Comparison of ENCODE assay signal across 11 mouse cellular contexts in the genomic region with DNA sequence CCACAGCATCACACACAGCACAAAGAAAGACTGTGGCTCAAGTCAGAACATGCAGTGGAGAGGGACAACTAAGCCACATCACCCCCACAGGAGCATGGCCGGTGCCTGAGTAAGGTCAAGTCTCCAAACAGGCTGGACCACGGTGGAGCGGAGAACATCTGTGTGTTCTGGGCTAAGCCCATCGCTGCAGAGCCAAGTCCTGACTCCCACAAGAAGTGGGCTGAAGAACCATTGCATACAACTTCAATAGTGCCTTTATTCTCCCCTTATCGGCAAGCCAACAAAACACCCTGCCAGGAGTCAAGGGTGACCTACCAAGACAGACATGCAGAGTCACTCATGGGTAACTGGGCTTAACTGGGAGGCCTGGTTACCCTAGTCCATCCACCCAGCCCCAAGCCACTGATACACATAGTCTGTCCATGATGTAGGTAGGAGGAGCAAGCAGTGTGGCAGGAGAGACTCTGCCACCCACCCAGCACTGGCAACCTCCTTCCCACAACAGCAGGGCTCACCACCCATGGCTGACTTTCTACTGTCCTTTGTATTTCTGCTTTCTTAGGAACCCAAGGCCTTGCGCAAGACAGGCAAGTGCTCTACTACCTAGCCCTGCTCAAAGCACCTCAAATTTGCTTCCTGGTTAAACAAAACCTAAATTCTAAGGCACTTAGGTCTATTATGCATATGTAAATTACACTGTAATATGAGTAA. TPM values are rescaled to one million over a fixed set of nuclear protein-coding genes. Genes with fewer than 3 reads are reported as not detected.
DNase-seq lines count a peak whose midpoint lies in the region; ATAC-seq and TF ChIP-seq lines count a peak whose summit lies in the region.
"Had no signal": no experiment of that assay in that cellular context is flagged by ENCODE, and none has a peak within 500 bp of the region (broad histone marks: within the 10 kb centered on the region; RNA-seq: fewer than 3 reads in every experiment).

No protein-coding gene starts in this region.

- H3K27ac ChIP-seq in kidney, embryonic 16.5 days (ENCODE audit: low read length), result peak overlapping the region; percentile 77
- H3K27ac ChIP-seq in ES-E14 (ENCODE audit: insufficient read depth, low read depth, low read length, poor library complexity, severe bottlenecking), result peak overlapping the region; percentile 11; the same call in 1 of the 2 replicates
- H3K27ac ChIP-seq in brown adipose tissue, adult 24 weeks (replicated peaks; ENCODE audit: low read depth, low read length), result peak overlapping the region; percentile 42
- H3K27ac ChIP-seq: midbrain, embryonic 13.5 days had no signal

- intact Hi-C loops in left cerebral cortex, postnatal 36 days (cut with DNase I), result no loop called here

- peaks cover 86% of the 10 kb centered on the region for H3K4me1 ChIP-seq in kidney, embryonic 16.5 days (ENCODE audit: insufficient read depth, low read length)
- H3K4me1 ChIP-seq in ES-E14 (ENCODE audit: control insufficient read depth in 2 of 2, insufficient read depth in 2 of 2, low read length in 2 of 2, poor library complexity in 1 of 2), result peaks cover 16 to 71% of the 10 kb centered on the region in 2 experiments; a peak in 3 of 4 replicates
- peaks cover 70% of the 10 kb centered on the region for H3K4me1 ChIP-seq in brown adipose tissue, adult 24 weeks (ENCODE audit: control insufficient read depth, insufficient read depth, insufficient read length, low read length)

- in situ Hi-C loops in ES-E14 (cut with MboI; ENCODE audit: low sequenced_read_pairs in 2 of 2, unreplicated experiment in 2 of 2), result no loop called here

- no peak overlapping the region for H3K4me3 ChIP-seq in kidney, embryonic 16.5 days (ENCODE audit: low read length)
- H3K4me3 ChIP-seq in ES-E14 (ENCODE audit: insufficient read depth in 1 of 2, low read depth in 1 of 2, low read length in 2 of 2, poor library complexity in 1 of 2, severe bottlenecking in 1 of 2), result no peak overlapping the region
- H3K4me3 ChIP-seq in brown adipose tissue, adult 24 weeks (ENCODE audit: insufficient read depth, low read depth, low read length), result no peak overlapping the region
- H3K4me3 ChIP-seq: midbrain, embryonic 13.5 days had no signal

- H3K9me3 ChIP-seq in kidney, embryonic 16.5 days (ENCODE audit: low read length), result no peaks in the 10 kb centered on the region
- no peaks in the 10 kb centered on the region for H3K9me3 ChIP-seq in ES-E14 (ENCODE audit: control insufficient read depth, insufficient read depth, low read depth, low read length)

- peak; percentile 58 for ATAC-seq in kidney, embryonic 16.5 days (ENCODE audit: low FRiP score, low TSS enrichment)
- no peak for ATAC-seq in monocyte, adult 5-6 weeks (replicated peaks; ENCODE audit: insufficient number of reproducible peaks, low FRiP score, low TSS enrichment, poor library complexity, severe bottlenecking)
- ATAC-seq: intestine, postnatal 0 days; midbrain, embryonic 13.5 days had no signal

- 52% methylated on average over 6 of the region's 6 CpGs for WGBS in kidney, embryonic 16.5 days

- no peaks in the 10 kb centered on the region for H3K27me3 ChIP-seq in kidney, embryonic 16.5 days (ENCODE audit: insufficient read depth, low read length)

- H3K9ac ChIP-seq in kidney, embryonic 16.5 days (replicated peaks; ENCODE audit: low read length), result no peak overlapping the region
- no peak overlapping the region for H3K9ac ChIP-seq in ES-E14 (ENCODE audit: insufficient read depth, low read depth, low read length, poor library complexity, severe bottlenecking)
- H3K9ac ChIP-seq: midbrain, embryonic 13.5 days had no signal

- H3K4me2 ChIP-seq in kidney, embryonic 16.5 days (replicated peaks; ENCODE audit: low read depth, low read length), result no peak overlapping the region
- H3K4me2 ChIP-seq: midbrain, embryonic 13.5 days had no signal

- H3K36me3 ChIP-seq in kidney, embryonic 16.5 days (ENCODE audit: insufficient read depth, low read length), result no peaks in the 10 kb centered on the region
- H3K36me3 ChIP-seq in ES-E14 (ENCODE audit: control insufficient read depth, insufficient read depth, low read length, poor library complexity, severe bottlenecking), result peaks cover 40% of the 10 kb centered on the region
- H3K36me3 ChIP-seq: midbrain, embryonic 13.5 days had no signal

- DNase-seq in kidney, postnatal 4 days, result no peak
- no peak for DNase-seq in ES-E14 (ENCODE audit: low read depth, low spot score)
- DNase-seq in lung, postnatal 36 days, result peak; percentile 63
- no peak for DNase-seq in left cerebral cortex, postnatal 36 days (ENCODE audit: low spot score in 2 of 2)
- DNase-seq in adrenal gland, postnatal 25 days, result no peak
- DNase-seq: cerebellum, adult 18-20 months had no signal

TF ChIP-seq in ES-E14, 5 proteins besides CTCF, POLR2A, EP300 and RAD21:
- no peak for TF ChIP-seq ZNF384 (IDR thresholded peaks at IDR 0.05; ENCODE audit: low read depth, low read length)
- no peak for TF ChIP-seq CHD2 (IDR thresholded peaks at IDR 0.05; ENCODE audit: low read depth, low read length)
- TF ChIP-seq ZC3H11A (IDR thresholded peaks at IDR 0.05; ENCODE audit: borderline replicate concordance, low read depth, low read length), result no peak
- no peak for TF ChIP-seq HCFC1 (IDR thresholded peaks at IDR 0.05; ENCODE audit: borderline replicate concordance, insufficient read depth, low read length)
- TF ChIP-seq MAFK (IDR thresholded peaks at IDR 0.05; ENCODE audit: insufficient read depth, low read depth, low read length), result no peak

RNA-seq across cellular contexts. Expression of a gene that starts 8.4 kb away (rescaled TPM):
- 39.5 and 40.2 TPM in 2 replicates for polyA plus RNA-seq in kidney, embryonic 16.5 days (2015; fragmentation: Nextera tagmentation; extraction: Ambion mirVana)
- total RNA-seq in ES-E14 (2012; rRNA removed), result 102 and 216 TPM in 2 replicates
- 22.9 and 31.9 TPM in 2 replicates for polyA plus RNA-seq in brown adipose tissue, adult 24 weeks (2012; ENCODE audit: insufficient read depth, insufficient read length, missing spikeins)
- 1.8 to 8.2 TPM (median 7.5 TPM) in 3 replicates for total RNA-seq in monocyte, adult 5-6 weeks (2017)
- total RNA-seq in left cerebral cortex, postnatal 36 days (2021), result 1 to 10 TPM; 7.5 to 9.5 TPM
- total RNA-seq in adrenal gland, postnatal 25 days (2021), result 21.9 and 24.0 TPM in 2 replicates

RNA-seq across cellular contexts. Expression of a gene that starts 42.8 kb away (rescaled TPM):
- polyA plus RNA-seq in kidney, embryonic 16.5 days (2015; fragmentation: Nextera tagmentation; extraction: Ambion mirVana), result 0.40 and 0.67 TPM in 2 replicates
- 164 and 277 TPM in 2 replicates for total RNA-seq in ES-E14 (2012; rRNA removed)
- not detected in 2 replicates for polyA plus RNA-seq in brown adipose tissue, adult 24 weeks (2012; ENCODE audit: insufficient read depth, insufficient read length, missing spikeins)
- 0.49 TPM in 1 of 3 replicates, not detected in the others for total RNA-seq in monocyte, adult 5-6 weeks (2017)
- total RNA-seq in left cerebral cortex, postnatal 36 days (2021), result under 1 TPM; 0.32 to 0.35 TPM
- not detected in 2 replicates for total RNA-seq in adrenal gland, postnatal 25 days (2021)
- polyA plus RNA-seq: midbrain, embryonic 13.5 days had no signal

Comparison
In these comparisons a context has a peak if more than half of its experiments do, and no peak if none do; other contexts are left out.
1. H3K27ac ChIP-seq: peak in every context shown above with its lines; median percentile 77 in kidney, embryonic 16.5 days; 42 in brown adipose tissue, adult 24 weeks; 11 in ES-E14.
2. RNA of a gene that starts 42.8 kb away (total RNA-seq): 164 to 277 TPM in ES-E14; 0.32 to 0.35 TPM in left cerebral cortex, postnatal 36 days, not detected in adrenal gland, postnatal 25 days and 0.49 TPM in monocyte, adult 5-6 weeks; every median in the first group is over 100 times any median in the second.